Mouse (Mus musculus) MEL (cell line): ENCODE measurements around the gene Kmt5c. TPM values are rescaled to one million over a fixed set of nuclear protein-coding genes. Genes with fewer than 3 reads are reported as not detected.
A peak's percentile ranks its signal among the peaks of the same experiment; 100 is the strongest.

ENCODE experiments used
- DNase-seq: peaks from one replicate; pipeline ENCODE4 v3.0.0; 2011; ENCODE audit warnings: low read depth, low spot score
- H3K27ac ChIP-seq: 2 replicates; pipeline ENCODE4 v1.5.1; 2012; ENCODE audit warnings: low read depth, mild to moderate bottlenecking, control low read depth, low read length, moderate library complexity; ENCODE audit not compliant: control insufficient read depth
- H3K27me3 ChIP-seq, 2 experiments: fragments of 150-350 bp in 1 of 2; sonication (generic) in 1 of 2; 2 replicates each; pipeline ENCODE4 v1.6.1; 2012; ENCODE audit warnings: low read length in 2 of 2, mild to moderate bottlenecking in 2 of 2, improper control_type of control experiment in 1 of 2, moderate library complexity in 1 of 2; ENCODE audit not compliant: insufficient read depth in 2 of 2, control insufficient read depth in 1 of 2
- H3K36me3 ChIP-seq, 2 experiments: 2 replicates each; pipeline ENCODE4 v1.6.1; 2012 to 2014; ENCODE audit warnings: low read length in 2 of 2, improper control_type of control experiment in 1 of 2, inconsistent platforms in 1 of 2, mild to moderate bottlenecking in 1 of 2; ENCODE audit not compliant: insufficient read depth in 2 of 2, control insufficient read depth in 1 of 2
- H3K4me1 ChIP-seq, 2 experiments: fragments of 150-350 bp in 1 of 2; sonication (generic) in 1 of 2; 2 replicates each; pipeline ENCODE4 v1.6.1; 2012; ENCODE audit warnings: low read length in 2 of 2, improper control_type of control experiment in 1 of 2, mild to moderate bottlenecking in 1 of 2; ENCODE audit not compliant: insufficient read depth in 2 of 2, control insufficient read depth in 1 of 2
- H3K4me3 ChIP-seq, 2 experiments: fragments of 150-350 bp in 1 of 2; sonication (generic) in 1 of 2; 2 replicates each; pipeline ENCODE4 v1.5.1; 2012; ENCODE audit warnings: low read depth in 2 of 2, low read length in 2 of 2, mild to moderate bottlenecking in 2 of 2, moderate library complexity in 2 of 2, control low read depth in 1 of 2, improper control_type of control experiment in 1 of 2; ENCODE audit not compliant: control insufficient read depth in 1 of 2, insufficient read depth in 1 of 2
- H3K79me2 ChIP-seq: 2 replicates; pipeline ENCODE4 v1.6.1; 2012; ENCODE audit warnings: mild to moderate bottlenecking, low read length, moderate library complexity; ENCODE audit not compliant: control insufficient read depth, poor library complexity, insufficient read depth
- H3K9ac ChIP-seq: 2 replicates; pipeline ENCODE4 v1.6.1; 2012; ENCODE audit warnings: low read depth, mild to moderate bottlenecking, control low read depth, low read length, moderate library complexity; ENCODE audit not compliant: control insufficient read depth, poor library complexity, severe bottlenecking
- H3K9me3 ChIP-seq: fragments of 150-350 bp; sonication (generic); replicated peaks from 2 replicates; pipeline ENCODE4 v1.6.1; 2012; ENCODE audit warnings: mild to moderate bottlenecking, low read length, improper control_type of control experiment, moderate library complexity; ENCODE audit not compliant: insufficient read depth
- BHLHE40 ChIP-seq: IDR thresholded peaks from 2 replicates; pipeline ENCODE4 v1.6.1; 2012; ENCODE audit warnings: low read depth, mild to moderate bottlenecking, inconsistent platforms, low read length, improper control_type of control experiment, borderline replicate concordance
- CTCF ChIP-seq, 3 experiments: IDR thresholded peaks in 2 of 3; conservative IDR thresholded peaks in 1 of 3; 2 replicates each; pipeline ENCODE4 v1.5.1; 2011 to 2012; ENCODE audit warnings: low read length in 3 of 3, low read depth in 2 of 3, mild to moderate bottlenecking in 2 of 3, improper control_type of control experiment in 1 of 3, inconsistent platforms in 1 of 3, mixed read lengths in 1 of 3, moderate library complexity in 1 of 3; ENCODE audit not compliant: control insufficient read depth in 1 of 3, insufficient read depth in 1 of 3, poor library complexity in 1 of 3, severe bottlenecking in 1 of 3
- EP300 ChIP-seq, 2 experiments: IDR thresholded peaks; 2 replicates each; pipeline ENCODE4 v1.6.1; 2011; ENCODE audit warnings: improper control_type of control experiment in 2 of 2, low read length in 2 of 2, low read depth in 1 of 2, mild to moderate bottlenecking in 1 of 2
- ETS1 ChIP-seq: IDR thresholded peaks from 2 replicates; pipeline ENCODE4 v1.6.1; 2012; ENCODE audit warnings: low read depth, mild to moderate bottlenecking, inconsistent platforms, low read length, improper control_type of control experiment, moderate library complexity
- GATA1 ChIP-seq: IDR thresholded peaks from 2 replicates; pipeline ENCODE4 v1.6.1; 2011; ENCODE audit warnings: low read depth, low read length, improper control_type of control experiment
- HCFC1 ChIP-seq: IDR thresholded peaks from 2 replicates; pipeline ENCODE4 v1.6.1; 2012; ENCODE audit warnings: low read depth, mild to moderate bottlenecking, inconsistent platforms, low read length, improper control_type of control experiment, moderate library complexity
- JUND ChIP-seq: IDR thresholded peaks from 2 replicates; pipeline ENCODE4 v1.6.1; 2011; ENCODE audit warnings: low read depth, mild to moderate bottlenecking, improper control_type of control experiment, low read length
- KAT2A ChIP-seq: conservative IDR thresholded peaks from 2 replicates; pipeline ENCODE4 v1.6.1; 2012; ENCODE audit warnings: low read depth, low read length, improper control_type of control experiment, inconsistent platforms
- MAX ChIP-seq: IDR thresholded peaks from 2 replicates; pipeline ENCODE4 v1.6.1; 2011; ENCODE audit warnings: low read length, improper control_type of control experiment
- MAZ ChIP-seq: IDR thresholded peaks from 2 replicates; pipeline ENCODE4 v1.6.1; 2012; ENCODE audit warnings: low read depth, mild to moderate bottlenecking, inconsistent platforms, low read length, improper control_type of control experiment
- MEF2A ChIP-seq: IDR thresholded peaks from 2 replicates; pipeline ENCODE4 v1.6.1; 2014; ENCODE audit warnings: low read depth, mild to moderate bottlenecking, inconsistent platforms, low read length, improper control_type of control experiment; ENCODE audit not compliant: poor library complexity, insufficient replicate concordance, severe bottlenecking; ENCODE audit errors: extremely low read depth
- MYB ChIP-seq: IDR thresholded peaks from 2 replicates; pipeline ENCODE4 v1.6.1; 2011; ENCODE audit warnings: mild to moderate bottlenecking, low read depth, low read length, improper control_type of control experiment
- NELFE ChIP-seq: IDR thresholded peaks from 2 replicates; pipeline ENCODE4 v1.6.1; 2011; ENCODE audit warnings: low read depth, low read length, improper control_type of control experiment
- NRF1 ChIP-seq: IDR thresholded peaks from 2 replicates; pipeline ENCODE4 v1.6.1; 2014; ENCODE audit warnings: low read depth, mild to moderate bottlenecking, inconsistent platforms, low read length, improper control_type of control experiment, moderate library complexity; ENCODE audit not compliant: poor library complexity, insufficient read depth, severe bottlenecking
- POLR2A ChIP-seq, 2 experiments: IDR thresholded peaks; 2 replicates each; pipeline ENCODE4 v1.6.1; 2011 to 2012; ENCODE audit warnings: low read length in 2 of 2, mild to moderate bottlenecking in 2 of 2, control low read depth in 1 of 2, improper control_type of control experiment in 1 of 2, low read depth in 1 of 2, moderate library complexity in 1 of 2; ENCODE audit not compliant: control insufficient read depth in 1 of 2, insufficient read depth in 1 of 2, poor library complexity in 1 of 2
- RAD21 ChIP-seq: IDR thresholded peaks from 2 replicates; pipeline ENCODE4 v1.6.1; 2011; ENCODE audit warnings: mild to moderate bottlenecking, low read depth, low read length, improper control_type of control experiment
- RCOR1 ChIP-seq: IDR thresholded peaks from 2 replicates; pipeline ENCODE4 v1.6.1; 2012; ENCODE audit warnings: low read depth, mild to moderate bottlenecking, inconsistent platforms, low read length, improper control_type of control experiment
- TAL1 ChIP-seq: IDR thresholded peaks from 2 replicates; pipeline ENCODE4 v1.6.1; 2012; ENCODE audit warnings: mild to moderate bottlenecking, inconsistent platforms, low read length, moderate library complexity, mixed read lengths
- TBP ChIP-seq: IDR thresholded peaks from 2 replicates; pipeline ENCODE4 v1.8.0; 2011; ENCODE audit warnings: low read depth, low read length, improper control_type of control experiment
- TCF12 ChIP-seq: IDR thresholded peaks from 2 replicates; pipeline ENCODE4 v1.6.1; 2014; ENCODE audit warnings: low read depth, mild to moderate bottlenecking, inconsistent platforms, low read length, improper control_type of control experiment, moderate library complexity
- USF2 ChIP-seq, 2 experiments: IDR thresholded peaks; 2 replicates each; pipeline ENCODE4 v1.6.1; 2011 to 2012; ENCODE audit warnings: improper control_type of control experiment in 2 of 2, low read length in 2 of 2, borderline replicate concordance in 1 of 2, inconsistent platforms in 1 of 2, low read depth in 1 of 2, mild to moderate bottlenecking in 1 of 2; ENCODE audit not compliant: insufficient read depth in 1 of 2
- ZMIZ1 ChIP-seq: IDR thresholded peaks from 2 replicates; pipeline ENCODE4 v1.6.1; 2012; ENCODE audit warnings: low read depth, mild to moderate bottlenecking, inconsistent platforms, low read length, improper control_type of control experiment, moderate library complexity
- ZNF384 ChIP-seq: IDR thresholded peaks from 2 replicates; pipeline ENCODE4 v1.6.1; 2012; ENCODE audit warnings: low read depth, mild to moderate bottlenecking, inconsistent platforms, low read length, improper control_type of control experiment
- polyA plus RNA-seq, 2 experiments: library from polyadenylated mRNA; stranded (reverse) in 1 of 2; unstranded in 1 of 2; fragments of >175 nt in 1 of 2; fragments of >200 nt in 1 of 2; gene quantifications; 2 replicates each; pipeline versions ENCODE4 v1.2.1 to v1.2.4; 2012; ENCODE audit warnings: low replicate concordance in 2 of 2, low read depth in 1 of 2; ENCODE audit not compliant: insufficient read length in 2 of 2, insufficient read depth in 1 of 2, missing spikeins in 1 of 2
- total RNA-seq: library from RNA; depleted of rRNA; stranded (reverse); fragments of 300-350 nt; gene quantifications from 2 replicates; pipeline ENCODE4 v1.2.3, GENCODE M21; 2012

Gene Kmt5c
- total and polyA plus RNA-seq, 3 experiments: 21.8 to 60.2 TPM; not detected in 1

DNA sequence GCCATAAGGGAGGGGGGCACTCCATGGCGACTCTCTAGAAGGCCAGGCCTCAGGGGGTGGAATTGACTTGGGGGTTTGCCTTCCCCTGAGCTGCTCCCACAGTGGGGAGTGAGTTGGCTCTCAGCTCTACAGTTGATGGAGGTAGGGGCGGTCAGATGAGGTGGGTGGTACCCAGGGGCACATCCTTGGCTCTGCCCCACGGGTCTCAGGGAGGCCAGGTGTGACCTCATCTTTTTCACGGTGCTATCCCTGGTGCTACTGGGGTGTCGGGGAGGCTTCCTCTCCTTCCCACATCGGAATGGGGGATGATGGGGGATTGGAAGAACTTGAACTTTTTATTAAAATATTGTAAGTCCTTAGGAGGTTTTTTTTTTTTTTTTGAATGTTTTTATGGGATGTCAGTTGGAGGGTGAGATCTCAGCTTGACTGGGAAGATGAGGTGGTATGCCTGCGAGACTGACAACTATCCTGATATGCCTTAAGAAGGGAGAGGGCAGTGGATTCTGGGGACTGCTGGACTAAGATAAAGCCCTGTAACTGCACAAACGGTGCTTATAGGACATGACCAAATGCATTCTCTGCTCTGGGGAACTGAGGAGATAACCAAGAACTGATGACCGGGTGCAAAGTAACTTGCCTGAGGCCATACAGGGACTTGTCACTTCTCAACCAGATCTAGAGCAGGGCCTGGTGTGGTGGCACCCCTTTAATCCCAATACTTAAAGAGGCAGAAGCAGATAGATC, 7.4 kb downstream of the Kmt5c start:
- H3K4me1 ChIP-seq: peaks cover 0 to 13% of the 10 kb centered on the region in 2 experiments; a peak in 3 of 4 replicates
- H3K9me3 ChIP-seq: no peaks in the 10 kb centered on the region
- peak; percentile 49; the same call in 1 of the 2 replicates for TF ChIP-seq TCF12
- TF ChIP-seq GATA1: peak; percentile 51
- peak; percentile 60 to 72; a peak in 3 of 4 replicates for TF ChIP-seq EP300 (IDR thresholded peaks at IDR 0.05; ENCODE audit: low read depth in 1 of 2, low read length in 2 of 2)
- TF ChIP-seq TAL1: peak; percentile 69
- TF ChIP-seq POLR2A (IDR thresholded peaks at IDR 0.05; ENCODE audit: control insufficient read depth in 1 of 2, insufficient read depth in 1 of 2, low read depth in 1 of 2, low read length in 2 of 2, poor library complexity in 1 of 2): no peak
- TF ChIP-seq MYB: peak; percentile 54
- no peak for TF ChIP-seq BHLHE40
- peak; percentile 89 for TF ChIP-seq TBP
- TF ChIP-seq RCOR1: 0 out of 2 replicates have a peak, but pooled peaks have one; percentile 15
- TF ChIP-seq ZNF384: no peak
- TF ChIP-seq, all 39 proteins: peak for 7
- Histone ChIP-seq H3K27ac (peak overlapping the region; percentile 40; the same call in 1 of the 2 replicates), H3K36me3 (no peaks in the 10 kb centered on the region), H3K4me3 (no peak overlapping the region), H3K79me2 (no peaks in the 10 kb centered on the region), H3K27me3 (no peaks in the 10 kb centered on the region), H3K9ac (no peak overlapping the region)
- DNase-seq: peak; percentile 61

GRCm38 (mm10) chr7:4748321-4748720, 8.4 kb downstream of the Kmt5c start:
- H3K79me2 ChIP-seq: no peaks in the 10 kb centered on the region; the same call in 1 of the 2 replicates
- no peaks in the 10 kb centered on the region for H3K27me3 ChIP-seq
- H3K27ac ChIP-seq: no peak overlapping the region; the same call in 1 of the 2 replicates
- TF ChIP-seq MAZ (no peak), ZNF384 (no peak), NRF1 (no peak), TCF12 (no peak), USF2 (IDR thresholded peaks at IDR 0.05; ENCODE audit: borderline replicate concordance in 1 of 2, insufficient read depth in 1 of 2, low read depth in 1 of 2, low read length in 2 of 2) (no peak), JUND (no peak), CTCF (IDR thresholded peaks at IDR 0.05 in 2 of 3, conservative IDR thresholded peaks at IDR 0.05 in 1 of 3; ENCODE audit: control insufficient read depth in 1 of 3, insufficient read depth in 1 of 3, low read depth in 2 of 3, low read length in 3 of 3, poor library complexity in 1 of 3, severe bottlenecking in 1 of 3) (no peak), BHLHE40 (no peak), MEF2A (no peak), NELFE (no peak), MAX (no peak), HCFC1 (no peak), RAD21 (no peak), ETS1 (no peak), KAT2A (no peak), MYB (no peak), ZMIZ1 (no peak), EP300 (IDR thresholded peaks at IDR 0.05; ENCODE audit: low read depth in 1 of 2, low read length in 2 of 2) (no peak)
- H3K4me3 ChIP-seq: no peak overlapping the region
- no peak overlapping the region for H3K9ac ChIP-seq
- H3K36me3 ChIP-seq: no peaks in the 10 kb centered on the region
- peaks cover 0 to 13% of the 10 kb centered on the region in 2 experiments; a peak in 3 of 4 replicates for H3K4me1 ChIP-seq
- no peaks in the 10 kb centered on the region for H3K9me3 ChIP-seq
- no peak for DNase-seq
